Mouse (Mus musculus) testis, adult 2 months (tissue): Measurements from ENCODE around the gene Arhgef17.

Source experiments
- CTCF ChIP-seq: fragments of 200-500 bp; IDR thresholded peaks from 2 replicates; pipeline ENCODE4 v1.5.1; 2012; ENCODE audit warnings: low read depth, mild to moderate bottlenecking, inconsistent platforms, low read length, moderate library complexity; ENCODE audit not compliant: control insufficient read depth, insufficient read depth, insufficient replicate concordance
- POLR2A ChIP-seq: fragments of 200-500 bp; IDR thresholded peaks from 2 replicates; pipeline ENCODE4 v1.6.1; 2012; ENCODE audit warnings: low read depth, mild to moderate bottlenecking, inconsistent platforms, low read length, moderate library complexity; ENCODE audit not compliant: control insufficient read depth

- TF ChIP-seq CTCF (no peak), POLR2A (no peak)
These were observed 37.2 kb upstream of the Arhgef17 start for GRCm38 (mm10) chr7:100968874-100969659.
